Mouse (Mus musculus): ENCODE results near the gene Des.

Des gene

GRCm38 (mm10) chr1:75347279-75347678, 12.8 kb upstream of the Des start:
- no peak for DNase-seq (ENCODE audit: low spot score)

- no peak for DNase-seq (ENCODE audit: low spot score)
Observed at GRCm38 (mm10) chr1:75349275-75349674, 10.9 kb upstream of the Des start.

GRCm38 (mm10) chr1:75357261-75357660, 2.9 kb upstream of the Des start:
- no peak for DNase-seq (ENCODE audit: low spot score)

GRCm38 (mm10) chr1:75358009-75358408, 2.1 kb upstream of the Des start:
- no peak for DNase-seq (ENCODE audit: low spot score)

- no peak for DNase-seq (ENCODE audit: low spot score)
Observed at GRCm38 (mm10) chr1:75359346-75359745, 783 bp upstream of the Des start.

- no peak for DNase-seq (ENCODE audit: low spot score)
Observed at GRCm38 (mm10) chr1:75361123-75361522, 994 bp downstream of the Des start.

GRCm38 (mm10) chr1:75361750-75362149, 1.6 kb downstream of the Des start:
- no peak for DNase-seq (ENCODE audit: low spot score)

- no peak for DNase-seq (ENCODE audit: low spot score)
Observed at GRCm38 (mm10) chr1:75363868-75364267, 3.7 kb downstream of the Des start.

- no peak for DNase-seq (ENCODE audit: low spot score)
Observed at GRCm38 (mm10) chr1:75365510-75366137, 5.5 kb downstream of the Des start.

- DNase-seq (ENCODE audit: low spot score) = no peak
Observed at GRCm38 (mm10) chr1:75369360-75369983, 9.3 kb downstream of the Des start.

GRCm38 (mm10) chr1:75369984-75370660, 10.0 kb downstream of the Des start:
- no peak for DNase-seq (ENCODE audit: low spot score)

- no peak for DNase-seq (ENCODE audit: low spot score)
Observed at GRCm38 (mm10) chr1:75371317-75372095, 11.4 kb downstream of the Des start.

- no peak for DNase-seq (ENCODE audit: low spot score)
Observed at GRCm38 (mm10) chr1:75372450-75372849, 12.3 kb downstream of the Des start.

- no peak for DNase-seq (ENCODE audit: low spot score)
Observed at GRCm38 (mm10) chr1:75373276-75373675, 13.1 kb downstream of the Des start.

GRCm38 (mm10) chr1:75374950-75375936, 15.1 kb downstream of the Des start, which contains the start of gene Speg:
TSS of gene Speg (plus strand) at chr1:75375297.
- no peak for DNase-seq (ENCODE audit: low spot score)

- DNase-seq (ENCODE audit: low spot score) = no peak
Observed at GRCm38 (mm10) chr1:75379196-75379595, 19.1 kb downstream of the Des start.

GRCm38 (mm10) chr1:75379931-75380330, 19.8 kb downstream of the Des start:
- DNase-seq (ENCODE audit: low spot score) = no peak

GRCm38 (mm10) chr1:75380951-75381350, 20.8 kb downstream of the Des start:
- no peak for DNase-seq (ENCODE audit: low spot score)

- no peak for DNase-seq (ENCODE audit: low spot score)
Observed at GRCm38 (mm10) chr1:75381482-75382355, 21.6 kb downstream of the Des start.

- DNase-seq (ENCODE audit: low spot score) = no peak
Observed at GRCm38 (mm10) chr1:75382356-75383071, 22.4 kb downstream of the Des start.

All from layer of hippocampus, adult 9-10 months (tissue).